Mouse (Mus musculus) lung, postnatal 25 days (tissue): ENCODE results near the gene Nfatc4.

ENCODE experiments used
- DNase-seq: peaks from one replicate; pipeline ENCODE4 v3.0.0; 2022; ENCODE audit warnings: low spot score

Gene Nfatc4

DNA sequence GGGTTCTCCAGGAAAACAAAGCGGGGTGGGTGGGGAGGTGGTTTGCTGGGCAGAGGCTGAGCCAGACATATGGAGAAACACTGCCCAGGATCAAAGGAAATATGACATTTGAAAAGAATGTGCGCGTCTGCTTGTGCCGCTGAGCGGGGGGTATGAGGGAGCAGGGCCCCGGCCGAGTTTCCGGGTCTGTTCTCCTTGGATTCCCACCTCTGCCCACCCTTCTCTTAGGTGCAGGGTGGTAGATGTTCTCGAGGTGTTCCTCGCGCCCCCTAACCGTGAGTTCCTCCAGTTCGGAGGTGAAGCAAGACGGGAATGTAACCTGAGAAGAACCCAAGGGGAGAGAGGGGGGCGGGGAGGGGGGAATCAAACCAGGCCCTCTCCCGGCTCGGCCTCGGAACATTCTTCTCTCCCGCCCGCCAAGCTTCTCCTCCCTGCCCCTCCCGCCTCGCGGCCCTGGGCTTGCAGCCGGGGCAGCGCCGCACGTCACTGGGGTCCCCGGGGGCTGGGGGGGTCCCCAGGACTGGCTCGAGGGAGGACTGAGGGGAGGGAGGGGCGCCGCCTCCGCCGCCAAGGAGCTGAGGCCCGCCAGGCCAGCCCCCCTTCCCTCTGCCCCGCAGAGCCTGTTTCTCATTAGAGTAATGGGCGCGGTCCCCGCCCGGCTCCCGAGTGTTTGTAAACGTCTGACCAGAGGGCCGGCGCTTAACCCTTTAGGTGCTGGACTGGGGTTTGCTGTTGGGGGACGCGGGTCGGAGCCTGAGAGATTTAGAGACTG is at the start of gene Nfatc4:
TSS of gene Nfatc4 (plus strand) at position 154 of the 772 bp plus-strand sequence.
- peak; percentile 88 for DNase-seq

DNA sequence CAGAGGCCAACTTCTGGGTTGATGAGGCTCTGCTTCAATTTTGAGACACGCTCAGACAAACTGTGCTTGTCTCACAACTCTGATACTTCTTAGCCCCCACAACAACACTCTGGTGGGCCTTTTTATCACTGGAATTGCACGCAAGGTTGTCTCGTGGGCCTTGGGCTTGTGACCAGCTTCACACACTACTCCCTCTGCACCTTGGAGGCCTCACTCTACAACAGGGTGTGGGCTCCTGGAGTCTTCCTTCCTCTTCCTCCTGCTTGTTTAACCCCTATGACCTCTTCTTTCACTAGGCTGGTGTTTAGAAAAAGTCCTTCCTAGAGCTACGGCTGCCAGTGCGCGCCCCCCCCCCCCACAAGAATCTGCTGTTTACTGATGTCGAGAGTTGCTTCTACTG is 46.2 kb upstream of the Nfatc4 start:
- DNase-seq, result no peak

DNA sequence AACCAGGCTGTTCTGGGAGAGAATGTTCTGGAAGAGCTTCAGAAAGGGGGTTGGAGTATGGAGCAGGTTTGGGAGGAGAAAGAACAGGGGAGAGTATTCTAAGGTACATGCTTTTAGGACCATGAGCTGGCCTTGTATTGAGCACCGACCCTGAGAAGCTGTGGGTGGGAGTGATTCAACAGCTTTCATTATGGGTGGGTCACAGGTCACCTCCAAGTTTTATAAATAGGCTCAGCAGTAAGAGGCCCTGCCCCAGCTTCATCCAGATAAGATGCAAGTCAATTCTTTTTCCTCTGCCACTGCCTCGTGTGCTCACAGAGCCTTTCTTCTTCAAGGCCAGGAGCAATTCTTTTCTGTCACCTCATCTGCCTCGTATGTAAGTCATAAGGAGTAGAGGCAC is 45.8 kb upstream of the Nfatc4 start:
- DNase-seq, result no peak

DNA sequence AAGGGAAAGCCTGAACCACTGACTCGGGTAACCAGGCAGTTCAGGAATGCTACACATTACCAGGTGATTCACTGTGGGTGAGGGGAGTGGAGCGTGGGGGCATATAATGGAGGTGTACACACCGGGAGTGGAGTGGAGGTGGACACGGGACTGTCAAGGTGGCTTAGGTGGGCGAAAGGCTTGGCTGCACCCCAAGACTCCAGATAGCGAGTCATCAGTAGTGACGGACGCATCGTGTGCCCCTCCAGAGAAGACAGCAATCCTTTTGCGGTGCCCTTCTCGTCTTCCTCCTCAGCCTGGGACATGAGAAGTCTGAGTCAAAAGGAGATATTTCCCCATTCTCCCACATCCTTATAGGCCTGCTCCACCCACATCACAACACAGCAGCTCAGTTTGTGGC is 45.1 kb upstream of the Nfatc4 start:
- no peak for DNase-seq

DNA sequence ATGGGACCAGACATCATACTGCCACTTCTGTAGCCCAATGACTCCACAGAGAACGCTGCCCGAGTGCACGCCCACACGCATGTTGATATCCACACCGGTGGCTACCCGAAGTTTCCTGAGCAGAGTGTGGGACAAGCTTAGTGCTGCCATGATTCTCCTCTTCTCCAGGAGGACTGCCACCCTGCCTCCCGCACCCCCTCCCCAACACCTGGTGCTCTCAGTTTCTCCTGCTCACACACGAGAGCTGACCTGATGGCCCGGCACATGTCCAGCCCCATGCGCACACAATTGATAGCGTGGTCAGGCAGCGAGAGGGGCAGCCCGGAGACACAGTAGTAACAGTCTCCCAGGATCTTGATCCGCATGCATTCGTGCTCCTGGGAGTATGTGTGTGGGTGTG is 44.3 kb upstream of the Nfatc4 start:
- DNase-seq, result no peak

DNA sequence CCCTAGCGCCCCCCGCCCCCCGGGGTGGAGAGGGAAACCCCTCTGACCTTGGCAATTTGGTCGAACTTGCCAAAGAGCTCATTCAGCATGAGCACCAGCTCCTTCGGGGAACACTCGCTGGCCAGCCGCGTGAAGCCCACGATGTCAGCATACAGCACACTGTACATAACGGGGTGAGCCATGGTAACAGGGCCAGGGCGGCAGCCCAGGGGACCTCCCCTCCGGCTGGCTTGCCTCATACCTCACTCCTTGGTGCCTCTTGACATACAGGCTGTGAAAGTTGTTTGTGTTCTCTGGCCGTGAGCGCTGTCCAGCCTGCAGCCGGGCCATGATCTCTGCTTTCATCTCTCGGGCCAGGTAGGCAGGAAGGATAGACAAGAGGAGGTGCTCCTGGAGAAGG is 43.3 kb upstream of the Nfatc4 start:
- DNase-seq, result no peak

DNA sequence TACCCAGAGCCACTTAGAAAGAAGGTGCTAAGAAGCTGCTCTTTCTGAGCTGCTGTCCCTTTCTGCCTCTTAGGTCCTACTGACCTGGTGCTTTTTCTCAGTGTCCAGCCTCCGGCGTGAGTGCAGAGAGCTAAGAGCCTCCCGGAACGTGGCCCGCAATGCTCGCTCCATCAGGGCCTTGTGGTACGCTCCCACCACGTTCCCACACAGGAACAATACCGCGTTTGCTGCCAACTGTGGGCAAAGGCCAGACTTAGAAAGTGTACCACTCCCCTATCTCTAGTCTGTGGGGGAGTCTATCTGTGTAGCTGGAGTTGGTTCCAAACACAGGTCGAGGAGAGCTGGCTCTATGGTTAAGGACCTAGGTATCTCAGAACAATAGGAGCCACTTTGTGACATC is 42.2 kb upstream of the Nfatc4 start:
- no peak for DNase-seq

DNA sequence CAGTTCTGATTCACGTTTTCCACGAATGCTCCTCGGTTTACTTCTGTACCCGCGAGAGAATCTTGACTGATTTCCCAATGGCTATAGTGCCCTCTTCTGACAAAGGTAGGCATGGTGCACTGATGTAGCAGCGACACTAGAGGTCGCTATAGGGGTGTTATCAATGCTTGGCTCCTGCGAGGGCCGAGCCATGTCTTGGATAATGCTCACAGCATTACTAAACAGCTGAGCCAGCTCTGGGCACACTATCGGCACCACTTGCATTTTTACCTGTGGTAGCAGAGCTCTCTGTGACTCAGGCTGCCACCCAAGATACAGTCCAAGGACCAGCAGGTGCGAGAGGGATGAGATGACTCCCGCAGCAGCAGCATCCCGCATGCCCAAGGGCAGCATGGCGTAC is 41.6 kb upstream of the Nfatc4 start:
- peak; percentile 83 for DNase-seq

DNA sequence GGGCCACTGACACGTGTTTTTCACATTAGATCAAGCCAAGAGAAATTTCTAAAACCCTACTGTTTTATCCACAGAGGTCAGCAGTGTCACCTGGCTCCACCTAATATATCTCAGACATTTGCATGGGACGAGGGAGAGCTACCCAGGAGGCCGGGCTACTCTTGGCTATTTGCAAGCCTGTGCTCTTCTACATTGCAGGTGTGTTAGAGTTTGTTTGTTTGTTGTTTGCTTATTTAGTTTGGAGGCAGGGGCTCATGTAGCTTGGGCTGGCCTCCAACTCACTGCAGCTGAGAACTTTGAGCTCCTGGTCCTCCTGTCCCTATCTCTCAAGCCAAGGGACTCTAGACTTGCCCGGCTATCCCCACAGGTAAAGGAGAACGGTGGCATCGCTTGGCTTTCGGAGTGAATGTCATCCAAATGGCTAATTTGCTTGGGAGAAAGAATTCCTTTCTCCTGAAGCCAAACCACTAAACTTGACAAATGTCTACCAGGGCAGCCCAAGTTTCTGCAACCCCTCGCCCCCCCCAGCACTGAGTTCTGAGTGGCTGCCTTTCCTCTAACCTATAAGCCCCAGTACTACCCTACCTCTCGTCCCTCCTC is 40.5 kb upstream of the Nfatc4 start:
- no peak for DNase-seq

DNA sequence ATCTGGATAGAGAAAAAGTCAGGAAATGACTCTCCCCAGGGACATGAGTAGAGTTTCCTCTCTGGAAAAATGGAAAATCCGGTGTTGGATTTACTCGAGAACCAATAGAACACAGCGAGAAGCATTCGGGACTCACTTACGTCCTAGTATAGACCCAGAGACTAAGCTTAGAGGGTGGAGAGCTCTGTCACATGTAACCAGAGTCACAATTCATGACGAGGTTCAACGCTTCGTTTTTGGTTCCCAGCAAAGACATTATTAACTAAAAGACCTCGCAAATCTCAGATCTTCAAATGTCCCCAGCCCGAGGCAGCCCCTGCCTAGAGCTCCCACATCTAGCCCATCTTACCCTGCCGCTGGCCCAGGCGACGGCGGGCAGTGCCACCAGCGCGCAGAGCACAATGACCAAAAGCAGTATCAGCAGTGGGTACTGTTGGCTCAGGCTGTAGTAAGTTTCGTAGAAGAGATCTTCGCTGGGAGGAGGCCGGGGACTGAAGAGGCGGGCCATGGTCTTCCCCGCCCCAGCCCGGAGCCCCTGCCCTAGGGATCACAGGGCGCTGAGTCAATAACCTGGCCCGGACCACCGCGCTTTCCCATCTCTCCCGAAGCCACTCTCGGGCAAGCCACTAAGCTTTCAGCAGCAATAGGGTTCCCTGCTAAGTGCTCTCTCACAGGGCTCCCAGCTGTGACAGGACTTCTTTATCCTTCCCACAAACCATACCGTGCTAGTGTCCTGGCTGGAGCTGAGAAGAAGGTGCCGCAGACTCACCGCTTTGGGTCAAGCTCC is 39.6 kb upstream of the Nfatc4 start:
- DNase-seq, result peak; percentile 72

DNA sequence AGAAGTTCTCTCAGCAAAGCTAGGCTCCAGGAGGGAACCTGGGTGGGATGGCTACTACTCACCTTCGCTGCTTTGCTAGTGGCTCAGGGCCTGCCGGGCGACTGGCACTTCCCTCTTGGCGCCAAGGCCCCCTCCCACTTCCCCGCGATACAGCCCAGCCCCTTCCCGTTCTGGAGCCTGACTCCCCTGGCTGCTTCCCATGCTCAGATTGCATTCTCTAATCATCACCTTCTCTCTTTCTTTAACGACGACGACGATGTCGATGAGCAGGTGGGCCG is 39.0 kb upstream of the Nfatc4 start, which contains the start of gene Adcy4:
TSS of gene Adcy4 (minus strand) at position 138 of the 278 bp plus-strand sequence.
- no peak for DNase-seq

DNA sequence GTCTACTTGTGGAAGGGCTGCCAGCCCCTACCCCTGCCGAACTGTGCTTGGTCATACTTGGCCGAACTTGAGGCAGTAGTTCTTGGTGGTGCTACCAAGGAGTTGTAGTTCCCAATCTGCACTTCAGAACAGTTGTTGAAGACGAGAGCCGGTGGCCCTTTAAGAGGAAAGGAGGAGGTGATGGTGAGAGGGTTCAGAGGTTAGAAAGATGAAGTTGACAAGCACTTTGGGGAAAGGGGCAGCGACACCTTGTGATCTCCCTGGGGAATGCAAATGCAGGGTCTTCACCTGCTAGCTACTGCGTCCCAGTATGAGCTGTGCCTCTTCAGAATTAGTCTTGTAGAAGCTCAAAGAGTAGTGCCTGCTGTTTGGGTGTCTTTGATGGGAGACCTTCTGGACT is 37.7 kb upstream of the Nfatc4 start:
- no peak for DNase-seq

DNA sequence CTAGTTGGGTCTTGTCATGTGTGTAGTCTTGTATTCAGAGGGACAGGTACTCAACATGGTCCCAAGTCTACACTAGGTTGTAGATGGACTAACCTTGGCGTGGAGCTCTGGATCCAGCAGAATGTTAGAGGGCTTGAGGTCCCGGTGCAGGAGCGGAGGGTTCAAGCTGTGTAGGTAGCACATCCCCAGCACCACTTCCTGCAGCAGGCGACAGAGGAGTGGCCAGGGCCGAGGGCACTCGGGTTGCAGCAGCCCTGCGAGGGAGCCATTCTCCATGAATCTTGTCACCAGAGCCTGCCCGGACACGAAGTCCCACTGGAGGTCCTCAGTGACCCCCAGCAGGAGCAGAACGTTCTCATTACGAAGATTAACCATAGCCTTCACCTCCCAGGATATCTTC is 35.2 kb upstream of the Nfatc4 start:
- DNase-seq, result no peak

DNA sequence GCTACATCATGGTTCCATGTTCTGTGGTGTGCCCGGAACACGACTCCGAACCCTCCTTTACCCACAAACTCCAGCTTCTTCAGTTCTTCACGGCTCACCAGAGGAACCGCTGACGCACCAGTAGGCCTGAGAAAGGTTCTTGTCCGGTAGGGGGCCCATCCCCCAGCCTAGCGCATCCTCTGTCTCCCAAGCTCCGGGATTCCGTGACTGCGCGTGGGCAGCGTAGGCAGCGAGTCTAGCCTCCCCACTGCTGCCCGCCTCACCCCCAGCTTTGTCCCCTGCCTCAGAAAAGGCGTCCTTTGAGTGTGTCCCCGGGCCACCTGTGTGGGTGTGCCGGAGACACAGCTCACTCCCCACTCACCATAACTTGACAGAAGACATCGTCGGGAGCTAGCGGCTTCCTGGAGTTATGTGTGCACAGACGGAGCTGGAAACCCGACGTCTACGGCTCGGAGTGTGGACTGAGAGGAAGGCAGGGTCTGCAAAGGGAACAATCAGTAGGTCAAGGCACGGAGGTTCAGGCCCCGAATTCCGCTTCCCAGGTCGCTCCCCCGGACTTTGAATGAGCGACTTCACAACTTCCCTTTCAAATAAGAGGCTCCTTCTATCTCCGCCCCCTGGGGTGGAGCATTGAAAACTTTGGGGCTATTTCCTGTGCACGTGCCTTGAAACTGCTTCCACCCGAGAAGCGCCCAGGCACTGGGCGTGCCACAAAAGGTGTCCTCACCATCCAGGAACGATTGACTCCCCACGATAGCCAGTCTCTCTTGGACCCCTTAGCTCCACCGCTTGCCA is 34.5 kb upstream of the Nfatc4 start, which contains the start of gene Ripk3:
TSS of gene Ripk3 (minus strand) at position 610 of the 795 bp plus-strand sequence.
- DNase-seq, result peak; percentile 64

DNA sequence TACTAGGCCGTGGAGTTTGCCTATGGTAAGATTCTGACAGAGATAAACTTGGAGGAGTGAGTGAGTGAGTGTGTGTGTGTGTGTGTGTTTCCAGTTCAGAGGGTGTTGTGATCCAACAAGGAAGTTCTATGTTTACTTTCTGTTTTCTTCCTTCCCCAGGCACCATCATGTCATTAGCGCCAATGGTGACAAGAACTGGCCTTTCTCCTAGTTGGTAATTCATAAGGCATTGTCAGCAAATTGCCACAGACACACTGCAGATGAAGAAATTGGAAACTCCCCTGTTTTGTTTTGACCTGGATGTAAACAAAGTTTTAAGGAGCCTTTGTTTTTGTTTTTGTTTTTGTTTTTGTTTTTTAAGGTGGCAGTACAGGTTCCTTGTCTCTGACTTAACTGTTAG is 29.5 kb upstream of the Nfatc4 start:
- DNase-seq, result no peak

DNA sequence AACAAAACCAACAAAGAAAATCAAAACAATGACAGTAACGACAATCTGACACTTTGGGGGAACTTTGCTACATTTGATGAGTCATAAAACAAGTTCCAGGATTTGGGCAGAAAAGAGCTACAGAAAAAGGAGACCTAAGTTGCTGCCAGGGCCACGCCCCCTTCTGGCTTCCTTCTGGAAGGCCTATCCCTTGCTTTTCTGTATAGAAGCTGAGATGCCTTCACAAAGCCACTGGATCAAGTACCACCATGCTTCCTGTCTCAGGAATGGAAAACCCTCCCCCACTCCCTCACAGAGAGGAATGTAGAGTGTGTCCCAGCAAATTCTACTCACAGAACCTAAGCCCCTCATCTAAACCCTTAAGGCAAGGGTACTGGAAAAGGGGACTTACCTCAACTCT is 29.0 kb upstream of the Nfatc4 start:
- no peak for DNase-seq

DNA sequence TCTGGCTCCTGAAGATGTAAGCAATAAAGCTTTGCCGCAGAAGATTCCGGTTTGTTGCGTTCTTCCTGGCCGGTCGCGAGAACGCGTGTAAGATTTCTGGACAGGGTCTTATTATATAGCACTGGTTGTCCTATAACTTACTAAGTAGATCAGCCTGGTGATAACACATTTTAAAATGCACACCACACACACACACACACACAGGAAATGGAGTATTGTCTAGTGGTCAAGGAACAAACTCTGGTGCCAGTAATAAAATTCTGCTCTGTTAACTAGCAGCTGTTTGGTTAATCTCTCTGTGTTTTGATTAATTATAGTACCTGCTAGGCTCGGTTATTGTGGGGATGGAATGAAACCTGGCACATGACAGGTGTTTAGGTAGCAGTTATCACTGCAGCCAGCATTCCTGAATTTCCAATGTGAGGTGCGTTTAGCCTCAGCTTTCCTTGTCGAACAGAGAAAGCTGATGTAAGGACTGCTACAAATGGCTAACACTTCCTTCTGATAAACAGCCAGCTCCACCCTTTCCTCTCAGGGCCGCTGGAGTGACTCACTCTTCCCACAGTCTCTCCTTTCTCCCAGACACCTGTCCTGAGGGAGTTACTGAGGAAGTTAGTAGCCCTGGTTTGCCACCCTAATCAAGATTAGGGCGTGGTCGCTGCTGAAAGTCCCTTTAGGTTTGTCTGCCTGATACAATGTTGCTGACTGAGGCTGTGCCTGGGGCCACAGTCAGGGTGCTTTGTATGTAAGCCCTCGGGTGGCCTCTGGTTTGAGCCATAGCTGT is 27.4 kb upstream of the Nfatc4 start:
- DNase-seq, result peak; percentile 57

DNA sequence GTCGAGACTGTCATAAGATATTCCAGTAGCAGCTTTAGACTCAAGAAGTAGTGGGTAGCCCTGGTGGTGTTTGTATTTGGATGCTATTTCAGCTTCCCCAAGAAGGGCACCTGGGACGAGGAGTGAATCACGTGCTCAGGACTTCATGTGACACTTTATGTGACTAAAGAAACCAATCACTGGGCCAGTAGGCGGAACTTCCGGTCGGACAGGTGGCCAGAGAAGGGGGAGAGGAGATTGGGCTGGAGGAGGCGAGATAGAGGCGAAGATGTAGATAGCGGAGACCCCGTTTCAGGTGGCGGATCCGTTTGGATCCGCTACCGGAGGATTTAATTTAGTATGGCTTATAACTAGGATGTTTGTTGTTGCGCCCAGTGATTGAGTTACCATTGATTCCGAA is 8.1 kb upstream of the Nfatc4 start:
- DNase-seq, result peak; percentile 84

DNA sequence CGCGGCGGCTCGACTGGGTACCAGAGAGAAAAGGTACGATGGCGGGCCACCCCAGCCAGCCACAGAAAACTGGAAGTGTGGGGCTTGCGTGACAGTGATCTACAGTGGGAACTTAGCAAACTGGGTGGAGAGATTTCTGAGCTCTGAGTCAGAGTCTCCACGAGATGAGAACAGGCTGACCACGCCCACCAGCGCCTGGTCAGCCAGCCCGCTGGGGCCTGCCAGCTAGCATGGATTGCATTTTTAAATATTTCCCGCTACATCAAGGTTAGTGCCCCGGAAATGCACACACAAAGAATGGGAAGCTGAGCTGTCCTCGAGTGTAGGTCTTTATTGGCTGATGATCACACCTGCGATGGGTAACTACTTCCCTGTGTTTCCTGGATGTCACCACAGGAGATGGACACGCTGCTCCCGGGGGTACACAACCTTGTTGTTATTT is 7.6 kb upstream of the Nfatc4 start:
- DNase-seq, result peak; percentile 84

DNA sequence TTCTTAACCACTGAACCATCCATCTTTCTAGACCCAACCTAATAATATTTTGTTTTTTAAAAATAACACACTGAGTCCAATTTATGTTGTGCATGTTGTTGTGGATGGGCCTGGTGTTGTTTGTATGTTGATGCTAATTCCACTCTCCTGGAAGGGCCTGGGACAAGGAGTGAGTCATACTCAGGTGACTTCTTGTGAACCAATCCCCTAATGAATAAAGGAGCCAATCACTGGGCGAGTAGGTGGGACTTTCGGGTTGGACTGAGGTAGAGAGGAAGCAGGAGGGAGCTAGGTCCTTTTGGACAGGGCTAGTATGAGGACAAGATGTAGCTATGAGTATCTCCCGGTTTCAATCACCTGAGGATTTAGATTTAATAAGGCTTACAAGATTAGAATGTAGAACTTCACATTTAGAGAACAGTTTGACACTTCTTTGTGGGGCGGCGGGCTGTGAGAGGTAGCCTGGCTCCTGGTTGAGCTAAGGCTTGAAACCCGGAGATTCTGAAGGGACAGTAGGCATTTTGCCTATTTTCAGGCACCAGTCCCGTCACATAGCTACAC is 3.0 kb upstream of the Nfatc4 start:
- no peak for DNase-seq

DNA sequence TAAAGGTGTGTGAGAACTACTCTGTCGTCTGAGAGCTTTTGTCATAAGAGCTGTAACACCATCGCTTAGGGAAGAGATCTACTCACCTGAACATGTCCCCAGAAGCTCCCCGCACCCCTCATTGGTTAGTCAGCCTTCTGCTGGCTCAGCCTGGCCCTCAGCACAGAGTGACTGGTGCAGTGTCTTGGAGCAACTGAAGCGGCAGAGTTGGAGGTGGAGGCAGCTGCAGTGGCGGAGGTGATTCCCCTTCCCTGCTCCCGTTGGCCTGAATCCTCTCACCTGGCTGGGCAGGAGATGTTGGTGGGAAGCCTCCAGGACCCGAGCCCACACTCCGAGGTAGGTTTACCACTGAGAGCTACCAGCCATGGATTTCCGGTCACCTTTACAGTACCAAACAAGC is 2.4 kb upstream of the Nfatc4 start:
- no peak for DNase-seq
